Mouse (Mus musculus): ENCODE measurements at regions not wholly inside any gene's neighbourhood (a gene's known extent, or its start where the extent isn't known, plus 50 kb on each side); places are given as distances from the start of the nearest gene placed in this dataset.

DNA sequence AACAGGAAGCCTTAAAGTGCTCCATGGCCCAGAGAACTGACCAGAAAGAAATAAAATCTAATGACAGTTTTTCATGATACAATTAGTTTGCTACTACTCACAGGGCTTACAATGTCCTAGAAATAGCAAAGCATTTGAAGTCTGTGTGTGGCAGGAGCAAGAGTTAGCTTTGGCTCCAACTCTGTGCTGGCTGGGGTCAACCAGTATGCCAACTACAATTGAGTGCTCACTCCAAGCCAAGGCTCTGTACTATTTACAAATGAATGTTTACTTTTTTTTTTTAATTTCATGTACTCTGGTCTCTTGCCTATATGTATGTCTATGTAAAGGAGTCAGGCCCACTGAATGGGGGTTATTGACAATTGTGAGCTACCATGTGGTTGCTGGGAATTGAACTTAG, 75.7 kb upstream of the Jak1 start:
- TF ChIP-seq POLR2A (IDR thresholded peaks at IDR 0.05; ENCODE audit: control insufficient read depth in 1 of 2, insufficient read depth in 1 of 2, low read depth in 1 of 2, low read length in 2 of 2, poor library complexity in 1 of 2): no peak
- no peak for TF ChIP-seq USF1 (IDR thresholded peaks at IDR 0.05; ENCODE audit: low read depth, low read length)
- TF ChIP-seq CTCF (IDR thresholded peaks at IDR 0.05 in 2 of 3, conservative IDR thresholded peaks at IDR 0.05 in 1 of 3; ENCODE audit: control insufficient read depth in 1 of 3, insufficient read depth in 1 of 3, low read depth in 2 of 3, low read length in 3 of 3, poor library complexity in 1 of 3, severe bottlenecking in 1 of 3): no peak
- TF ChIP-seq POLR2AphosphoS2 (IDR thresholded peaks at IDR 0.05; ENCODE audit: low read length): no peak
- no peak for TF ChIP-seq GATA1 (IDR thresholded peaks at IDR 0.05; ENCODE audit: low read depth, low read length)
- no peak for TF ChIP-seq EP300 (IDR thresholded peaks at IDR 0.05; ENCODE audit: low read depth in 1 of 2, low read length in 2 of 2)
- TF ChIP-seq BHLHE40 (IDR thresholded peaks at IDR 0.05; ENCODE audit: borderline replicate concordance, low read depth, low read length): no peak
- TF ChIP-seq TBP (IDR thresholded peaks at IDR 0.05; ENCODE audit: low read depth, low read length): no peak
- no peak for TF ChIP-seq MXI1 (IDR thresholded peaks at IDR 0.05; ENCODE audit: low read depth, low read length)
- no peak for TF ChIP-seq SIN3A (IDR thresholded peaks at IDR 0.05; ENCODE audit: low read length)

All from MEL (cell line).